25 mouse cellular contexts compared by ENCODE assay signal in the genomic region with DNA sequence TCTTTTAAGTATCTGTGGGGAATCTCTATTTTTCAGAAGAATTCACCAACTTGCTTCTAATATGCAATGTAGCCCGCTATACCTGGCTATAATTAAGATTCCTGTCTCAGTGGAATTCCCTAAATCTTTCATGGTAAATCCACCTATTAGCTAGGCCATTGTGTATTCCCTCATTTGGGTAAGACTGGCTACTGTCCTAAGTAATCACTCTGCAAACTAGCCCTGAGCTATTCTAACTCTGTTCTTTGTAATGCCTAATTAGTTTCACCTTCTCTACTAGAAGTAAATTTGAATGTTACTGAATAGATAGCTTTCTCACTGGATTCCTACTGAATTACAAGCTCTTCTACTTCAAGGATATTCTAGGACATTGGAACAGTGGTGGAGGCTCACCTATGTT. TPM values are rescaled to one million over a fixed set of nuclear protein-coding genes. Genes with fewer than 3 reads are reported as not detected.
"Had no signal": no experiment of that assay in that cellular context is flagged by ENCODE, and none has a peak within 500 bp of the region (broad histone marks: within the 10 kb centered on the region; RNA-seq: fewer than 3 reads in every experiment).

No protein-coding gene starts in this region.

- H3K27ac ChIP-seq: neural tube, embryonic 13.5 days; neural tube, embryonic 15.5 days; stomach, embryonic 15.5 days; stomach, postnatal 0 days had no signal

- H3K4me2 ChIP-seq: neural tube, embryonic 13.5 days; neural tube, embryonic 15.5 days; stomach, embryonic 15.5 days had no signal

- H3K27me3 ChIP-seq: neural tube, embryonic 13.5 days; neural tube, embryonic 15.5 days; stomach, embryonic 15.5 days had no signal

- H3K9ac ChIP-seq: neural tube, embryonic 13.5 days; neural tube, embryonic 15.5 days; stomach, embryonic 15.5 days had no signal

- H3K36me3 ChIP-seq: neural tube, embryonic 13.5 days; neural tube, embryonic 15.5 days; stomach, embryonic 15.5 days had no signal

- H3K4me3 ChIP-seq: neural tube, embryonic 13.5 days; neural tube, embryonic 15.5 days; stomach, embryonic 15.5 days had no signal

- DNase-seq: retina, postnatal 1 day; right cerebral cortex, adult 18-20 months; right cerebral cortex, postnatal 14 days; right cerebral cortex, postnatal 25 days; right cerebral cortex, postnatal 4 days; spleen, adult 18-20 months; thymus, adult 18-20 months; thymus, adult 2 months; thymus, postnatal 14 days; thymus, postnatal 25 days; thymus, postnatal 36 days; thymus, postnatal 4 days had no signal

- H3K4me1 ChIP-seq: neural tube, embryonic 13.5 days; neural tube, embryonic 15.5 days; stomach, embryonic 15.5 days had no signal

RNA-seq across cellular contexts. Expression of gene Scgb2b24, which starts 49.2 kb away (rescaled TPM):
- total RNA-seq: neutrophil, adult 5-6 weeks had no signal
- polyA plus RNA-seq: neural tube, embryonic 13.5 days; neural tube, embryonic 14.5 days; neural tube, embryonic 15.5 days; small intestine, adult 2 months; spleen, adult 2 months; stomach, embryonic 14.5 days; stomach, embryonic 15.5 days; stomach, embryonic 16.5 days; stomach, postnatal 0 days; testis, adult 2 months; thymus, adult 2 months; thymus, postnatal 0 days; urinary bladder, adult 2 months had no signal

RNA-seq across cellular contexts. Expression of gene Scgb1b24, which starts 53.7 kb away (rescaled TPM):
- total RNA-seq: neutrophil, adult 5-6 weeks had no signal
- polyA plus RNA-seq: neural tube, embryonic 13.5 days; neural tube, embryonic 14.5 days; neural tube, embryonic 15.5 days; small intestine, adult 2 months; spleen, adult 2 months; stomach, embryonic 14.5 days; stomach, embryonic 15.5 days; stomach, embryonic 16.5 days; stomach, postnatal 0 days; testis, adult 2 months; thymus, adult 2 months; thymus, postnatal 0 days; urinary bladder, adult 2 months had no signal
